Mouse (Mus musculus) E14TG2a.4 (cell line): Measurements from ENCODE around the gene Gns.
A peak's percentile ranks its signal among the peaks of the same experiment; 100 is the strongest.

ENCODE experiments used
- H3K27me3 ChIP-seq: 2 replicates; pipeline ENCODE4 v1.6.1; 2014; ENCODE audit warnings: low read length, control low read depth; ENCODE audit not compliant: insufficient read depth
- H3K36me3 ChIP-seq: 2 replicates; pipeline ENCODE4 v1.6.1; 2014; ENCODE audit warnings: low read length, control low read depth; ENCODE audit not compliant: insufficient read depth
- H3K4me1 ChIP-seq: replicated peaks from 2 replicates; pipeline ENCODE4 v1.6.1; 2014; ENCODE audit warnings: low read depth, low read length, control low read depth
- H3K4me3 ChIP-seq: replicated peaks from 2 replicates; pipeline ENCODE4 v1.5.1; 2014; ENCODE audit warnings: mild to moderate bottlenecking, low read length
- H3K9me3 ChIP-seq: 2 replicates; pipeline ENCODE4 v1.6.1; 2014; ENCODE audit warnings: low read length, control low read depth
- CTCF ChIP-seq: conservative IDR thresholded peaks from 2 replicates; pipeline ENCODE4 v1.5.1; 2014; ENCODE audit warnings: low read length
- NANOG ChIP-seq: IDR thresholded peaks from 2 replicates; pipeline ENCODE4 v1.6.1; 2014; ENCODE audit warnings: borderline replicate concordance, low read length, mixed read lengths
- POU5F1 ChIP-seq: IDR thresholded peaks from 2 replicates; pipeline ENCODE4 v1.6.1; 2014; ENCODE audit warnings: low read length, borderline replicate concordance

Gns gene

DNA sequence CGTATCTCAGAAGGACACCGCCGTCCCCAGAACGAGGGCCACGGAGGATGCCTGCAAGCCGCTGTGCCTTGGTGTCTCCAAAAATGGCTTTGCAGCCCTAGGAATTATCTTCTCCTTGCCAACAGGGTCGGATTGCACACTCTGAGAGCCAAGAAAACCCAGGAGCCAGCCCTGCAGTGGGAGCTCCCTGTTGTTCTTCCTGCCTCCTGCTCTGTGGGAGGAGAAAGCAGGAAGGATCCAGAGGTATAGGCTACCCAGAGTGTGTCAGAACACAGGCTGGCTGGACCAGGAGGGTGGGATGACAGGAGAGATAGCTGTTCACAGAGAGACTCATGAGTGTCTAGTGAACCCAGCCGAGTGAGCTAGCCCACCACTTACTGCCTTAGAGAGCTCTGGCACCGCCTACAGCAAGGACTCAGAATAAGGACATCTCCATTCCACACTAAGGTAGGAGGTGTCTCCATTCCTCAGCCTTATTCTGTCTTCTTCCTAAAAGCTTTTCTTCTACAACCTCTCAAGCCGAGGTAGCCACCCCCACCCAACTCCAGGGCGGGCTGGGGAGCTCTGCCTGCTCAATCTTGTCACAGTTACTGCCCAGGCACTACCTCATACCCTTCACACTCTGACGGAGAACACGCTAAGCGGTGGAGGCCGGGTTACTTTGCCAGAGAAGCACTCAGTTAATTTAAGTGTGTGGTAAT lies 63.3 kb downstream of the Gns start:
- Histone ChIP-seq H3K9me3 (no peaks in the 10 kb centered on the region), H3K4me3 (peak overlapping the region; percentile 43), H3K4me1 (peaks cover 99% of the 10 kb centered on the region), H3K27me3 (0 out of 2 replicates have a peak, but pooled peaks cover 5% of the 10 kb centered on the region), H3K36me3 (peaks cover 9% of the 10 kb centered on the region)
- no peak for TF ChIP-seq CTCF
- no peak for TF ChIP-seq NANOG
- no peak for TF ChIP-seq POU5F1

DNA sequence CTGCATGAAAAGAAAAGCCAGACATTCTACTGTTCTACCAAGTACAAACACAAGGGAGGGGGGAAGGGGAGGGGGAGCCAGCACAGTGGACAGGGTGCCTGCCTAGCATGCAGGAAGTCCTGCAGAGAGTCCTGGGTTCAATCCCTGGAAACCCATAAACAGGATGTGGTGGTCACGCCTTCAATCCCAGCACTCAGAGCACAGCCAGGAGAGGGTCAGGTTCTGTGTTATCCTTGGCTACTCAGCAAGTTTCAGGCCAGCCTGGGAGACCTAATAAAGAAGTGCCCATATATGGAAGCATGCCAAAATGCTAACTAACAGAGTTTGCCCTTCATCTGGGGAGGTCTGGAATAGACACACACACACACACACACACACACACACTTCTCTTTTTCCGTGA lies 64.2 kb downstream of the Gns start:
- Histone ChIP-seq H3K4me1 (peaks cover 96% of the 10 kb centered on the region), H3K9me3 (no peaks in the 10 kb centered on the region), H3K36me3 (no peaks in the 10 kb centered on the region), H3K4me3 (no peak overlapping the region), H3K27me3 (0 out of 2 replicates have a peak, but pooled peaks cover 5% of the 10 kb centered on the region)
- TF ChIP-seq CTCF = no peak
- TF ChIP-seq POU5F1 = no peak
- no peak for TF ChIP-seq NANOG

DNA sequence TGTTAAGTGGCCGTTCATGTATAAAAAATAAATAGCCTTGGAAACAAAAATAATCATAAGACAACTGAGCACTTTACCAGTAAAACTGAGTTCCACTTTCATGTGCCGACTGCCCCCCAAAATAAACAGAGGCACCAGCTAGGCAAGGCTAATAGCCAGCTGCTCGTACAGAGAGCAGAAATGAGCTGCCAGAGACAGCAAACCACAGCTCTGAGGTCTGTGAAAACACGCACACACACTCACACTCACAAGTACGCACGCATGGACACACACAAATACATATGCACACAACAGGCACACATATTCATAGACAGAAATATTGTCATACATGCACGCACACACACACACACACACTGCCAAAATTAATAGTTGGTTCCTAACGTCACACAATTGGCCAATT lies 64.7 kb downstream of the Gns start:
- Histone ChIP-seq H3K4me1 (peaks cover 96% of the 10 kb centered on the region), H3K9me3 (no peaks in the 10 kb centered on the region), H3K36me3 (no peaks in the 10 kb centered on the region), H3K4me3 (peak overlapping the region; percentile 56; the same call in 1 of the 2 replicates), H3K27me3 (peaks cover 5% of the 10 kb centered on the region; the same call in 1 of the 2 replicates)
- TF ChIP-seq CTCF (no peak), POU5F1 (no peak), NANOG (no peak)

GRCm38 (mm10) chr10:121429981-121430682 lies 65.2 kb downstream of the Gns start:
- peaks cover 5% of the 10 kb centered on the region; the same call in 1 of the 2 replicates for H3K27me3 ChIP-seq
- H3K9me3 ChIP-seq = no peaks in the 10 kb centered on the region
- TF ChIP-seq POU5F1 (no peak), CTCF (no peak), NANOG (no peak)
- H3K36me3 ChIP-seq = no peaks in the 10 kb centered on the region
- H3K4me1 ChIP-seq = peaks cover 97% of the 10 kb centered on the region
- peak overlapping the region; percentile 56 for H3K4me3 ChIP-seq

DNA sequence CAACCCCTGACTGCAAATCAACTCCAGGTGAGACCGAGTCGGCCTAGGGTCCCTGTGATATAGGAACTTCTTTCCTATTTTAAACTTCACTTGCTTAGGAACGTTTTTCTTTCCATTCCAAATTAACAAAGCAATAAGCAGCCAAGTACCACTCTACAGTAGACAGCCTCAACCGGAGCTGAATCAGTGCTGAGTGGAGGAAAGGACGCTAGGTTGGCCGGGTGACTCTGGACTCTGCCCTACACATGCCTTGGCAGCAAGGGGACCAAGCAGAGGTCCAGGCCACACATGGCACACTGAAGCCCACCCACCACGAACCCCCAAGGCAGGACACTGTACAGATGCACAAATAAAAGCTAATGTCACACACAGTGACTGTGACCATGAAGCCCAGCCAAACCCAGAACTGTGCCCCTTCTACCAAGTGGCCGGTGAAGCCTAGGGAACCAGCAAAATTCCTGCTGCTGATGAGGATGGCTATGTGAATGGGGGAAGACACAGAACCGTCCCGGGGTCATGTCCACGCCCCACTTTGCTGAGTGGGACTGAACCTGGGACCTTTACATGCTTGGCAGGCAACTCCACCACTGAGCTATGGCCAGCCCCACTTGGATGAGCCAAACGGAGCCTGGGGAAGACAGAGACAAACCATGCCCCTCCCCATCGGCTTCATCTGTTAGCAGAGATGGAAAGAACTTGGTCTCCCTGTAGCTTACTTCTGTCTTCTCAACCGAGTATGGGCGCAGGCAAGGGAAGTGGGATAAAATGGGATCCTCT lies 66.1 kb downstream of the Gns start:
- Histone ChIP-seq H3K27me3 (peaks cover 5% of the 10 kb centered on the region; the same call in 1 of the 2 replicates), H3K9me3 (no peaks in the 10 kb centered on the region), H3K36me3 (no peaks in the 10 kb centered on the region), H3K4me3 (peak overlapping the region; percentile 56), H3K4me1 (peaks cover 97% of the 10 kb centered on the region)
- no peak for TF ChIP-seq POU5F1
- TF ChIP-seq NANOG = no peak
- no peak for TF ChIP-seq CTCF

- H3K27me3 ChIP-seq = peaks cover 5% of the 10 kb centered on the region; the same call in 1 of the 2 replicates
- peaks cover 97% of the 10 kb centered on the region for H3K4me1 ChIP-seq
- no peaks in the 10 kb centered on the region for H3K9me3 ChIP-seq
- no peak overlapping the region for H3K4me3 ChIP-seq
- TF ChIP-seq POU5F1 (no peak), NANOG (no peak), CTCF (no peak)
- H3K36me3 ChIP-seq = no peaks in the 10 kb centered on the region
Measured at GRCm38 (mm10) chr10:121432041-121432634, 67.2 kb downstream of the Gns start.

DNA sequence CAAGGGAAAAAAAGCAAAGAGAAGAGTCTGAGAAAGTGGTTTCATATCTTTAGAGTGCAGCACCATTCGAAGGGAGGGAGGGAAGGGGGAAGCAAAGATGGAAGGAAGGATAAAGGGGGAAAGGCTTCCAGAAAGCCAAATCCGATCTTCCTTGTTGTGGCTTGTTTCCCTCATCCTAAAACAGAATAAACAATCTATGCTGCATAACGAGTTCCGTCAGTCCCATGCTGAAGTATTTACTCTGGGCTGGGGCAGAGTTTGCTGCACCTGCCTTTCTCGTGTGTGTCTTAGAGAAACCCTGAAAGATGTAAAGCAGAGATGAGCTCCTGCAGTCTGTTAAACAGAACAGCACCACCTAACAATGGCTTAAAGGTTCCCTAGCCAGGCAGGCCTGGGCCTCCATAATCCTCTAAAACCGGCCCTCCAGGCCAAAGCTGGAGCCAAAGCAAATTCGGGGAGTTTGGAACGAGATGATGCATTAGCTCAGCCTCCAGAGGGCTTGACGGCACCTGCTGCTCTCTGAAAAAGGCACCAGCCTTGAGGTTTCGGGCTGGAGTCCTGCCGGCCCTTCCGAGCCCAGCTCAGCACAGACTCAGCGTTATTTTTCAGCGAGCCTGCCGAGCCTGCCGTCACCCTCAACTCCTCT lies 67.9 kb downstream of the Gns start:
- H3K36me3 ChIP-seq = no peaks in the 10 kb centered on the region
- peaks cover 95% of the 10 kb centered on the region for H3K4me1 ChIP-seq
- H3K27me3 ChIP-seq = peaks cover 5% of the 10 kb centered on the region; the same call in 1 of the 2 replicates
- no peaks in the 10 kb centered on the region for H3K9me3 ChIP-seq
- no peak for TF ChIP-seq POU5F1
- H3K4me3 ChIP-seq = no peak overlapping the region
